Mouse (Mus musculus): ENCODE measurements around the gene Acbd3. TPM values are rescaled to one million over a fixed set of nuclear protein-coding genes. Genes with fewer than 3 reads are reported as not detected.

Acbd3 gene
- 25.0 and 25.4 TPM in 2 replicates for polyA plus RNA-seq (2015; fragmentation: Nextera tagmentation; extraction: Ambion mirVana)

DNA sequence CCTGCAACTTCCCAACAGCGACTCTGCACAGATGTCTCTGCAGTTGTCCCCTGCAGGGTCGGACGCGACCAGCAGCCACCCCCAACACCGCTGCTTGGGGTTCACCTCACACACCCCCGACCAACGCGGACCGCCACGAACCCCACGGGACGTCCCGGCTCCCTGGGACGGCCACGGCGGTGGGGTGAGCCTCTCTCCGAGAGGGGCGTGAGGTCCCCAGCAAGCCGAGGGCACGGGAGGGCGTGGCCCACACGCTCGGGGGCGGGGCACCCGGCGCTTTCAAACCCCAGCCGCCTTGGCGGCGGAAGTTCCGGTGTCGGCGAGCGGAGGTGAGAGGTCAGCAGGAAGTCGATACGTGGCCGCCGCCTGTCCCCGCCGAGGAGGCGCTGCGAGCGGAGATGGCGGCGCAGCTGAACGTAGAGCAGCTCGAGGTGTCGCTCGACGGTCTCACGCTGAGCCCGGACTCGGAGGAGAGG, at the start of gene Acbd3:
TSS of gene Acbd3 (plus strand) at position 340 of the 476 bp plus-strand sequence.
- Histone ChIP-seq H3K4me2 (replicated peaks) (peak within 1 kb of the TSS; percentile 81), H3K36me3 (no peaks in the 10 kb centered on the region), H3K27me3 (no peaks in the 10 kb centered on the region), H3K9me3 (no peaks in the 10 kb centered on the region), H3K4me1 (peaks cover 36% of the 10 kb centered on the region), H3K9ac (peak within 1 kb of the TSS; percentile 99), H3K4me3 (peak within 1 kb of the TSS; percentile 99), H3K27ac (peak within 1 kb of the TSS; percentile 93)
- ATAC-seq (ENCODE audit: low FRiP score, low read depth), result peak; percentile 94
- WGBS, result 0% methylated on average over 52 of the region's 52 CpGs

DNA sequence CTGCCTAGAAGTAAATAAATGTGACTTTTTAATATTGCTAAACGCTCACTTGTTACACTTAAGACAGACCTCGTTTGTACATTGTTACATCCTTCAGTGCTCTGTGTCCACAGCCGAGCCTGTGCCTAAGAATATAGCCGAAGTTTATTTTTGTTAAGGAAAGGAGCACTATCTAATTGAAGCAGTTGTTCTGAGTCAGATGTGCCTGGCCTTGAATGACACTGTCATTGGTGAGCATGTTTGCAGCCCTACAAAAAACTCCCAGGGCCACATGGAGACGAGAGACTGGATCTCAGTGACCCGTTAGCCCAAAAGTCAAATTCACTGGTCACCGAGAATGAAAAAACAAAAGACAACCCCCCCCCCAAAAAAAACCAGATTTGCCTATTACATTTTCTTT, 34.6 kb upstream of the Acbd3 start:
- H3K4me1 ChIP-seq, result 0 out of 2 replicates have a peak, but pooled peaks cover 1% of the 10 kb centered on the region
- H3K36me3 ChIP-seq, result peaks cover 56% of the 10 kb centered on the region
- no peak overlapping the region for H3K4me2 ChIP-seq (replicated peaks)
- no peak overlapping the region for H3K4me3 ChIP-seq
- 87% methylated on average over 7 of the region's 7 CpGs for WGBS
- H3K9ac ChIP-seq, result no peak overlapping the region
- no peak overlapping the region for H3K27ac ChIP-seq
- H3K27me3 ChIP-seq, result peaks cover 25% of the 10 kb centered on the region
- ATAC-seq (ENCODE audit: low FRiP score, low read depth), result no peak
- no peaks in the 10 kb centered on the region for H3K9me3 ChIP-seq

- Histone ChIP-seq H3K4me3 (peak within 1 kb of the TSS; percentile 53), H3K27ac (no peak within 1 kb of the TSS), H3K9me3 (no peaks in the 10 kb centered on the region), H3K36me3 (peaks cover 10% of the 10 kb centered on the region), H3K27me3 (peaks cover 64% of the 10 kb centered on the region), H3K4me2 (replicated peaks) (peak within 1 kb of the TSS; percentile 76), H3K4me1 (peaks cover 12% of the 10 kb centered on the region), H3K9ac (peak within 1 kb of the TSS; percentile 62)
- peak; percentile 71; the same call in 1 of the 2 replicates for ATAC-seq (ENCODE audit: low FRiP score, low read depth)
- WGBS, result under 1% methylated on average over 79 of the region's 79 CpGs
Measured at GRCm38 (mm10) chr1:180696626-180697352, 29.1 kb upstream of the Acbd3 start, which contains the start of gene Mixl1. TSS of gene Mixl1 (minus strand) at chr1:180697034.

- no peak overlapping the region for H3K9ac ChIP-seq
Measured at GRCm38 (mm10) chr1:180698063-180698462, 27.8 kb upstream of the Acbd3 start.

DNA sequence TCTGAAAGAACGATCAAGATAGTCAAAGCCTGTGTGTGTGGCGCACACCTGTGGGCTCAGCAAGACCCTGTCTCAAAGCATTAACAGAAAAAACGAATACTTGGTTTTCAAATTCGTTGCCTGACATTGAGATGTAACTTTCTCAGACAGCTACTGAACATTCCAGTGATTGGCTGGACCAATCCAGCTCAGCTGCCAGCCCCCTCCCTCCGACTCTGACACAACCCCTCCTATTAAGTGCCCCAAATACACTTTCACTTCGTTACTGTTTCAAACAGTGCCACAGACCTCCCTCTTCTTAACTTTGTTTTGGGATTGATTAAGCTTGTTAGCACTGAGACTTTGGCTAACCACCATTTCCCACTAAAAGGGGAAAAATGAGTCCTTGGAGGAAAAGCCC, 22.4 kb upstream of the Acbd3 start:
- Histone ChIP-seq H3K4me3 (0 out of 2 replicates have a peak overlapping the region, but pooled peaks have one; percentile 20), H3K36me3 (no peaks in the 10 kb centered on the region), H3K4me1 (peaks cover 9% of the 10 kb centered on the region; the same call in 1 of the 2 replicates), H3K27ac (no peak overlapping the region), H3K27me3 (peaks cover 20% of the 10 kb centered on the region), H3K4me2 (replicated peaks) (peak overlapping the region; percentile 39), H3K9ac (no peak overlapping the region; the same call in 1 of the 2 replicates), H3K9me3 (no peaks in the 10 kb centered on the region)
- 27% methylated on average over 6 of the region's 6 CpGs for WGBS
- no peak; the same call in 1 of the 2 replicates for ATAC-seq (ENCODE audit: low FRiP score, low read depth)

More at GRCm38 (mm10) chr1:180698063-180698462, 27.8 kb upstream of the Acbd3 start:
- peaks cover 64% of the 10 kb centered on the region for H3K27me3 ChIP-seq
- no peaks in the 10 kb centered on the region for H3K9me3 ChIP-seq
- H3K4me1 ChIP-seq, result peaks cover 14% of the 10 kb centered on the region
- 38% methylated on average over 5 of the region's 5 CpGs for WGBS
- H3K36me3 ChIP-seq, result no peaks in the 10 kb centered on the region
- no peak overlapping the region for H3K4me2 ChIP-seq (replicated peaks)
- no peak for ATAC-seq (ENCODE audit: low FRiP score, low read depth)
- no peak overlapping the region for H3K27ac ChIP-seq
- no peak overlapping the region for H3K4me3 ChIP-seq

GRCm38 (mm10) chr1:180707368-180707767, 18.5 kb upstream of the Acbd3 start:
- H3K27ac ChIP-seq, result no peak overlapping the region
- H3K27me3 ChIP-seq, result 0 out of 2 replicates have a peak, but pooled peaks cover 2% of the 10 kb centered on the region
- WGBS, result 23% methylated on average over 3 of the region's 3 CpGs
- no peak overlapping the region for H3K4me2 ChIP-seq (replicated peaks)
- H3K9me3 ChIP-seq, result no peaks in the 10 kb centered on the region
- no peak overlapping the region for H3K4me3 ChIP-seq
- H3K36me3 ChIP-seq, result no peaks in the 10 kb centered on the region
- no peak overlapping the region for H3K9ac ChIP-seq
- peaks cover 9% of the 10 kb centered on the region; the same call in 1 of the 2 replicates for H3K4me1 ChIP-seq
- no peak for ATAC-seq (ENCODE audit: low FRiP score, low read depth)

GRCm38 (mm10) chr1:180707813-180708212, 18.0 kb upstream of the Acbd3 start:
- no peak overlapping the region for H3K4me2 ChIP-seq (replicated peaks)

GRCm38 (mm10) chr1:180708935-180709776, 16.7 kb upstream of the Acbd3 start:
- H3K9me3 ChIP-seq, result no peaks in the 10 kb centered on the region
- H3K27me3 ChIP-seq, result 0 out of 2 replicates have a peak, but pooled peaks cover 2% of the 10 kb centered on the region
- no peak for ATAC-seq (ENCODE audit: low FRiP score, low read depth)
- no peaks in the 10 kb centered on the region for H3K4me1 ChIP-seq
- H3K4me2 ChIP-seq (replicated peaks), result no peak overlapping the region
- no peak overlapping the region for H3K9ac ChIP-seq
- no peak overlapping the region for H3K4me3 ChIP-seq
- no peak overlapping the region for H3K27ac ChIP-seq
- 64% methylated on average over 14 of the region's 14 CpGs for WGBS
- no peaks in the 10 kb centered on the region for H3K36me3 ChIP-seq

More at GRCm38 (mm10) chr1:180707813-180708212, 18.0 kb upstream of the Acbd3 start:
- Histone ChIP-seq H3K9ac (no peak overlapping the region), H3K27ac (no peak overlapping the region), H3K4me3 (no peak overlapping the region), H3K27me3 (0 out of 2 replicates have a peak, but pooled peaks cover 2% of the 10 kb centered on the region), H3K9me3 (no peaks in the 10 kb centered on the region), H3K4me1 (peaks cover 9% of the 10 kb centered on the region; the same call in 1 of the 2 replicates), H3K36me3 (no peaks in the 10 kb centered on the region)
- no peak for ATAC-seq (ENCODE audit: low FRiP score, low read depth)
- WGBS, result 68% methylated on average over 3 of the region's 3 CpGs

- no peak for ATAC-seq (ENCODE audit: low FRiP score, low read depth)
- 79% methylated on average over 5 of the region's 5 CpGs for WGBS
- H3K4me3 ChIP-seq, result no peak overlapping the region
Measured at GRCm38 (mm10) chr1:180718756-180719155, 7.1 kb upstream of the Acbd3 start.

DNA sequence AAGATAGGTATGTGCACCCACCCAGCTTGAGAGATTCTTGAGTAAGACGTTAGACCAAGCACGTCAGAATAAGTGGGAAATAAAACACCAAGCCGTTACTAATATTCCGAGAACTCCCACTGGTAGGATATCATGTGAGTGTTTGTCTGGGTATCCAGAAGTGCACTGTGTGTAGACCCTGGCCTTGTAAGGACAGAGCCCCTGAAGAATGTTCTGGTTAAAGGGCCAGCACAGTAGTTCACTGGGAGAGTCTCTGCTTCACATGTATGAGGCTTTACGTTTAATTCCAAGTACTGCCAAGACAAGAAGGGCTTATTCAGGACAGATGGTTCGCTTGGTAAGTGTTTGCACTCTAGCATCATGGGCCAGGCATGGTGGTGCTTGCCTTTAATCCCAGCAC, 6.4 kb upstream of the Acbd3 start:
- Histone ChIP-seq H3K4me2 (replicated peaks) (no peak overlapping the region), H3K27me3 (no peaks in the 10 kb centered on the region), H3K9ac (no peak overlapping the region), H3K36me3 (no peaks in the 10 kb centered on the region), H3K4me3 (no peak overlapping the region), H3K4me1 (no peaks in the 10 kb centered on the region), H3K9me3 (no peaks in the 10 kb centered on the region), H3K27ac (no peak overlapping the region)
- WGBS, result 89% methylated on average over 6 of the region's 6 CpGs
- no peak for ATAC-seq (ENCODE audit: low FRiP score, low read depth)

More at GRCm38 (mm10) chr1:180718756-180719155, 7.1 kb upstream of the Acbd3 start:
- Histone ChIP-seq H3K9ac (no peak overlapping the region), H3K27me3 (0 out of 2 replicates have a peak, but pooled peaks cover 2% of the 10 kb centered on the region), H3K36me3 (no peaks in the 10 kb centered on the region), H3K4me2 (replicated peaks) (no peak overlapping the region), H3K4me1 (no peaks in the 10 kb centered on the region), H3K9me3 (no peaks in the 10 kb centered on the region), H3K27ac (no peak overlapping the region)

- H3K4me3 ChIP-seq, result no peak overlapping the region
- H3K27me3 ChIP-seq, result no peaks in the 10 kb centered on the region
- H3K9me3 ChIP-seq, result no peaks in the 10 kb centered on the region
- 49% methylated on average over 5 of the region's 5 CpGs for WGBS
- peaks cover 5% of the 10 kb centered on the region for H3K4me1 ChIP-seq
- H3K27ac ChIP-seq, result no peak overlapping the region
- H3K4me2 ChIP-seq (replicated peaks), result no peak overlapping the region
- H3K36me3 ChIP-seq, result no peaks in the 10 kb centered on the region
- no peak for ATAC-seq (ENCODE audit: low FRiP score, low read depth)
- H3K9ac ChIP-seq, result no peak overlapping the region
Measured at GRCm38 (mm10) chr1:180719951-180720689, 5.7 kb upstream of the Acbd3 start.

Measured in limb, embryonic 13.5 days (tissue).